Mouse (Mus musculus) CD8-positive naive resting alpha-beta T cell, adult 2 months (primary cell): ENCODE results near the gene Gad1.

Experiments
- DNase-seq, 2 experiments: peaks; one replicate each; pipeline ENCODE4 v3.0.0; 2022; ENCODE audit warnings: low read depth in 2 of 2, low spot score in 2 of 2

Gad1 gene

GRCm38 (mm10) chr2:70564646-70565315 lies 11.9 kb downstream of the Gad1 start:
- DNase-seq = no peak

GRCm38 (mm10) chr2:70565651-70566602 lies 13.1 kb downstream of the Gad1 start:
- DNase-seq = no peak

GRCm38 (mm10) chr2:70566603-70566981 lies 13.7 kb downstream of the Gad1 start:
- no peak for DNase-seq

GRCm38 (mm10) chr2:70567071-70567681 lies 14.3 kb downstream of the Gad1 start:
- no peak for DNase-seq

- no peak for DNase-seq
Measured at GRCm38 (mm10) chr2:70567682-70568077, 14.8 kb downstream of the Gad1 start.

- no peak for DNase-seq
Measured at GRCm38 (mm10) chr2:70568198-70568941, 15.5 kb downstream of the Gad1 start.

- no peak for DNase-seq
Measured at GRCm38 (mm10) chr2:70571698-70572097, 18.8 kb downstream of the Gad1 start.

- no peak for DNase-seq
Measured at GRCm38 (mm10) chr2:70572251-70572650, 19.4 kb downstream of the Gad1 start.

GRCm38 (mm10) chr2:70573544-70574210 lies 20.8 kb downstream of the Gad1 start:
- no peak for DNase-seq

- no peak for DNase-seq
Measured at GRCm38 (mm10) chr2:70588200-70588599, 35.3 kb downstream of the Gad1 start.

GRCm38 (mm10) chr2:70592432-70592831 lies 39.6 kb downstream of the Gad1 start:
- DNase-seq = no peak

GRCm38 (mm10) chr2:70593670-70594069 lies 40.8 kb downstream of the Gad1 start:
- no peak for DNase-seq

- no peak for DNase-seq
Measured at GRCm38 (mm10) chr2:70595896-70596295, 43.0 kb downstream of the Gad1 start.

- DNase-seq = no peak
Measured at GRCm38 (mm10) chr2:70609769-70610168, 56.9 kb downstream of the Gad1 start.

GRCm38 (mm10) chr2:70614745-70615351 lies 62.0 kb downstream of the Gad1 start:
- DNase-seq = no peak

GRCm38 (mm10) chr2:70616076-70616475 lies 63.2 kb downstream of the Gad1 start:
- no peak for DNase-seq

- DNase-seq = no peak
Measured at GRCm38 (mm10) chr2:70616617-70617016, 63.7 kb downstream of the Gad1 start.

- peak in 1 of 2 experiments; percentile 15 for DNase-seq
Measured at GRCm38 (mm10) chr2:70619232-70619835, 66.5 kb downstream of the Gad1 start.

GRCm38 (mm10) chr2:70620225-70620624 lies 67.4 kb downstream of the Gad1 start:
- no peak for DNase-seq

GRCm38 (mm10) chr2:70622244-70622643 lies 69.4 kb downstream of the Gad1 start:
- DNase-seq = no peak
